Mouse (Mus musculus): ENCODE data around the gene Nfkbie.

Gene Nfkbie

DNA sequence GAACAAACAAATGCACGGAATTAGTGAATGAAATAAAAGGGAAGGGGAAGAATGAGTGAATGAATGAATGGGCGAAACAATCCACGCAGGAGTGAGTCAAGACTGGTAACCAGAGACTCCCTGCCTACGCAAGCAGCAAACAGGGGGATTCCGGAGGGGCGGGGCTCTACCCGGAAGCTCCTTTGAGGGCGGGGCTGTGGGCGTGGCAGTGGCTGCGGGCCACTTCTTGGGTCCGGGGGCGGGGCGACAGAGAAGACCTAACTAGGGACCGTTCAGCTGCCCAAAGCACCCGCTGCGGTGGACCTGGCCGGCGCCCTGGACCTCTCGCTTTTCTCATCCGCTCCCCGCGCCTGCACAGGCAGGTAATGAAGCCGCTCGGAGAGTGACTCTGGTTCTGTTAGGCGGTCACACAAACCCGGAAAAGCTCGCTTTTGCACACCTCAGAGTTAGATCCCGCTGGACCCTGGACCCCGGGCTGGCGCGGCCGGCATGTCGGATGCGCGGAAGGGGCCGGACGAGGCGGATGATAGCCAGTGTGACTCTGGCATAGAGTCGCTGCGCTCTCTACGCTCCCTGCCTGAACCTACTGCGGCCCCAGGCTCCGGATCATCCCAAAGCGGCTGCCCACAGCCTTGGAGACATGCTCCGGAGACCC lies at the start of gene Nfkbie:
Gene Nfkbie (plus strand): TSS at position 252 of the 655 bp plus-strand sequence.
- DNase-seq (ENCODE audit: low read depth, low spot score), result peak; percentile 96

GRCm38 (mm10) chr17:45505941-45506465 lies 49.5 kb upstream of the Nfkbie start:
- no peak for DNase-seq (ENCODE audit: low read depth, low spot score)

- DNase-seq (ENCODE audit: low read depth, low spot score), result peak; percentile 98
These were observed 48.8 kb upstream of the Nfkbie start, which contains the start of gene Aars2 for GRCm38 (mm10) chr17:45506700-45507189. Gene Aars2 (plus strand): TSS chr17:45506841.

DNA sequence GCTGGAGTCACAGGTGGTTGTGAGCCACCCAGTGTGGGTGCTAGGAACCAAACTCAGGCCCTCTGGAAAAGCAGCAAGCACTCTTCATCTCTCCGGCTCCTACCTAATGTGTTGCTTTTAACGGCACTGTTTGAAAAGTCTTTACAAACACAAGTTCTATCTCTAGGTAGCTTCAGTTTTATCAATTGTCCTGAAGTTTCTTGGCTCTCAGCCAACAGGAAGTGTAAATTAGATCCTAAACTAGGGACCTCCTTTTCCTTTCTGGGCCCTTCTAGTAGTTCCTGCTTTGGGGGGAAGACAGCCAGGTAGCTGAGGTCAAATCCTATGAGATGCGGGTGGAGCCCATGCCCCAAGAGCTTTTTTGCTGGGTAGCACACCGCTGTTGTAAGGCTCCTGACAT lies 44.6 kb upstream of the Nfkbie start:
- no peak for DNase-seq (ENCODE audit: low read depth, low spot score)

- DNase-seq (ENCODE audit: low read depth, low spot score), result no peak
These were observed 43.7 kb upstream of the Nfkbie start for GRCm38 (mm10) chr17:45511757-45512156.

DNA sequence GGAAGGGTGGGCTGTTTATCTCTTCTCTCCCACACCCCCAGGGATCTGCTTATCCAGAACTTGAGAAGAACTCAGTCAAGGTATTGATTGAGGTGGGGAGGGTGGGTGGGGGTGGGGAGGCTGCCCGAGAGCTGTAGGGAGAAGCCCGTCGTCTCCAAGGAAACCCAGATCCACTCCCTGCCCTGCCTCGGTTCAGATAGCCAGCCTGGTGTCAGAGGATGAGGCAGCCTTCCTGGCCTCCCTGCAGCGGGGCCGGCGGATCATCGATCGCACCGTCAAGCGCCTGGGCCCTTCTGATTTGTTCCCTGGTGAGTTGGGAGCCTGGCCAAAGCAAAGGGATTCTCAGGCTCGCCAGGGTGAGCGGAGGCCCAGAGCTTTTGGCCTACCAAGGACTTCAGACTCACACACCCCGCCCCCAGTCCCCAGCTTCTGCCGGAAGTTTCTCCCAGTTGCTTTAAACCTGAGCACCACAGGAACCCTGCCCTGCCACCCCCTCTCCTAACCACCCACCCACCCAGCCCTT lies 40.2 kb upstream of the Nfkbie start:
- DNase-seq (ENCODE audit: low read depth, low spot score), result no peak

DNA sequence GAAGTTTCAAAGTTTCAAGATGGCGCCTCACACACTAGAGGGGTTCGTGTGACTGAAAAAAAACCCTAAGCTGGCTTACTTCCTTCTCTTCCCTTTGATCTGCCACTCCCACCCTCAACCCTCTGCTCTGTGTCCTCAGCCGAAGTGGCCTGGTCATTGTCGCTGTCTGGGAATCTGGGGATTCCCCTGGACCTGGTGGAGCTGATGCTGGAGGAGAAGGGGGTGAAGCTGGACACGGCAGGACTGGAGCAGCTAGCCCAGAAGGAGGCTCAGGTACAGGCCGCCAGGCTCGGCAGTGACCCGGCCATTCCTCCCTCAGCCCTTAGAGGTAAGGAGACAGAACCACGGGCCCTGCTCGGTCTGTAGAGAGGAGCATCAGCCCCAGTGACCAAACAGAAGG lies 39.7 kb upstream of the Nfkbie start:
- no peak for DNase-seq (ENCODE audit: low read depth, low spot score)

DNA sequence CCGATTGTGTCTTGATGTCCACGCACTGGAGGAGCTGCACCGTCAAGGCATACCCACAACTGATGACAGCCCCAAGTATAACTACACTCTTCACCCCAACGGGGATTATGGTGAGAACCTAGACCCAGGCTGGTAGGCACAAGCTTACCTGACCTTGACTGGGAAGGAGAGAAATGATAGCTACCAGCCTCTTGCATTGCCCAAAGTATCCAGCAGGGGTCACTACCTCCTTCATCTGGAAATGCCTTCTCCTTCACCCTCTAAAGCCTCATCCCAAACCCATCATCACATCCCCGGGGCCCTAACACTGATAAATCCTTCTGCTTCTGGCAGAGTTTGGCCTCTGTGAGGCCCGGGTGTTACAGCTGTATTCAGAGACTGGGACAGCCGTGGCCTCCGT lies 39.0 kb upstream of the Nfkbie start:
- peak; percentile 55 for DNase-seq (ENCODE audit: low read depth, low spot score)

- DNase-seq (ENCODE audit: low read depth, low spot score), result no peak
These were observed 38.4 kb upstream of the Nfkbie start for GRCm38 (mm10) chr17:45517135-45517534.

DNA sequence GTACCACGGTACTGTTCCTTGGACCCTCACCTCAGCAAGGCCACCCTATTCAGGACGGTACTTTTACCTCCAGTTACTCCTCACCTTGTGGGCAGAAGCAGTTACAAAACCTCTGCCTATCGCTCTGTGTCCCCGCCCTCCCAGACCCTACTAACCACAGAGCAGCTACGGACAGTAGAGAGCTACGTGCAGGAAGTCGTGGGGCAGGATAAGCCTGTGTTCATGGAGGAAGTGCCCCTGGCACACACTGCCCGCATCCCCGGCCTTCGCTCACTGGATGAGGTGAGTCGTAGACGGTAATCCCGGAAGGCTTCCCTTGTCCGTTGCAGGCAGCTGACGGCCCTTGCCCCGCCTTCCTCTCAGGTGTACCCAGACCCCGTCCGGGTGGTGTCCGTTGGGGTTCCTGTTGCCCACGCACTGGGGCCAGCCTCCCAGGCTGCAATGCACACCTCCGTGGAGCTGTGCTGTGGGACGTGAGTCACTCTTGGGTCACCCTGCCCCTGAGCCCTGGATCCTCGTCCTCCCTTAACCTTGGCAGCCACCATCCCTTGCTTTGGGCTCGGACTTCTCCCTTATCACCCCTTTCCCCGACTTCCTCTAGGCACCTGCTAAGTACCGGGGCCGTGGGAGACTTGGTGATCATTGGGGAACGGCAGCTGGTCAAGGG lies 37.8 kb upstream of the Nfkbie start:
- no peak for DNase-seq (ENCODE audit: low read depth, low spot score)

GRCm38 (mm10) chr17:45518766-45519475 lies 36.6 kb upstream of the Nfkbie start:
- no peak for DNase-seq (ENCODE audit: low read depth, low spot score)

DNA sequence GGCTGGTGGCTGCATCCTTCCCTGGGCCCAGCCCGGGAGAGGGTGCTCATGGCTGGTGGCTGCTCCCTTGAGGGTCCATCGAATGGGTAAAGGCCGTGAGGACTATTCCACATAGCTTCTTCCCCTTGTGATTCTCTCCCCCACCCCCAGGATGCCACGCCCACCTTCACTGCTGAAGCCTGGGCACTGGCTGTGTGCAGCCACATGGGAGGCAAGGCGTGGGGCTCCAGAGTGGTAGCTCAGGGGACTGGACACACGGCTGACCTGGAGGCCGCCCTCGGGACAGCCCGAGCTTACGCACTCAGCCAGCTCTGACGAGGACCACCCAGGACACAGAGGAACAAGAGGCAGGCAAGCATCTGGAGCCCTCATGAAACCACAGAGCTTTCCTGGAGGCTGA lies 35.4 kb upstream of the Nfkbie start:
- DNase-seq (ENCODE audit: low read depth, low spot score), result no peak

GRCm38 (mm10) chr17:45523263-45523662 lies 32.2 kb upstream of the Nfkbie start, which contains the start of gene Tcte1:
Gene Tcte1 (plus strand): TSS chr17:45523434.
- DNase-seq (ENCODE audit: low read depth, low spot score), result no peak

GRCm38 (mm10) chr17:45524961-45525360 lies 30.5 kb upstream of the Nfkbie start:
- no peak for DNase-seq (ENCODE audit: low read depth, low spot score)

DNA sequence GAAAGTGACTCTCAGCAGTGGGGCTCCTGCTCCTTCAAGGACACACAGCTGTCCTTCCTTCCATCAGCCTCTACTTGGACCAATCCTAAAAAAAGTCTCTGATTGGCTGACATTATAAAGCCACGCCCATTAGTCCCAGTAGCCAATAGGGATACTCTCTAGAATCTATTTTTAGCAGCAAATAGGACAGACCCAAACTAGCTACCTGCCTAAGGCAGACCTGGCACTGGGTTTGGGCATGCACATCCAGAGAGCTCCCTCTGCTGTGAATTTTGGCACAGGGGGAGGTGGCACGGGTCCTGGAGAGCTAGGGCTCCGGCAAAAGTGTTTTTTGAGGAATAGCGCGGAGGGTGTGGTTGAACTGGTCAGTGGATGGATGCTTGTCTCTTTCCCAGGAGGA lies 28.9 kb upstream of the Nfkbie start:
- DNase-seq (ENCODE audit: low read depth, low spot score), result no peak

- no peak for DNase-seq (ENCODE audit: low read depth, low spot score)
These were observed 25.1 kb upstream of the Nfkbie start for GRCm38 (mm10) chr17:45530346-45530782.

- no peak for DNase-seq (ENCODE audit: low read depth, low spot score)
These were observed 22.6 kb upstream of the Nfkbie start for GRCm38 (mm10) chr17:45532896-45533295.

- DNase-seq (ENCODE audit: low read depth, low spot score), result no peak
These were observed 19.2 kb upstream of the Nfkbie start for GRCm38 (mm10) chr17:45536264-45536663.

GRCm38 (mm10) chr17:45538394-45538793 lies 17.1 kb upstream of the Nfkbie start:
- DNase-seq (ENCODE audit: low read depth, low spot score), result no peak

- no peak for DNase-seq (ENCODE audit: low read depth, low spot score)
These were observed 15.8 kb upstream of the Nfkbie start for GRCm38 (mm10) chr17:45539664-45540063.

DNA sequence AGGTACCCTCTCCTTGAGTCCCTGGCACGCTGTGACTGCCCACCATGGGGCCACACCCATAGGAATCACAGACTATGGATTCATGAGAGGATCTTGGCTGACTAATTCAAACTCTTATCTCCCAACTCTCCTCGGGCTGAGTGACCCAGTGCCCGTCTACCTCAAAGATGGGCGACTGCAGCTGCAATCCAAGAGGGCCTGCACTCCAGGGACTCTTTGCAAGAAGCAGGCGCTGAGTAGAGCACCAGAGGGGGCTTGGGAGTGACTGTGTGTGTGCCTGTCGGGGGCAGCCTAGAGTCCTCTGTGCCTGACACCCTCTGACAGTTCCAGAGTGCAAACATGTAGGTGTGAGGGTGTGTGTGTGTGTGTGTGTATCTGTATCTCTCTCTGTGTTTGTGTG lies 13.4 kb upstream of the Nfkbie start:
- no peak for DNase-seq (ENCODE audit: low read depth, low spot score)

GRCm38 (mm10) chr17:45542705-45543104 lies 12.8 kb upstream of the Nfkbie start:
- no peak for DNase-seq (ENCODE audit: low read depth, low spot score)
